In genomic region chr10:108904371-108904770, GRCm38 (mm10) we compare ENCODE assay signal across 8 mouse cellular contexts.
"Had no signal": no experiment of that assay in that cellular context is flagged by ENCODE, and none has a peak within 500 bp of the region (broad histone marks: within the 10 kb centered on the region; RNA-seq: fewer than 3 reads in every experiment).

No protein-coding gene starts in this region.

- DNase-seq: kidney, adult 2 months; kidney, postnatal 14 days; lung, embryonic 14.5 days; lung, postnatal 10 days; lung, postnatal 4 days; retina, postnatal 1 day; right cerebral cortex, postnatal 4 days; thymus, postnatal 4 days had no signal
